Mouse (Mus musculus): Measurements from ENCODE around the gene D5Ertd579e. TPM values are rescaled to one million over a fixed set of nuclear protein-coding genes. Genes with fewer than 3 reads are reported as not detected.

D5Ertd579e gene
- polyA plus RNA-seq, 1 experiment: 27.4 TPM

DNA sequence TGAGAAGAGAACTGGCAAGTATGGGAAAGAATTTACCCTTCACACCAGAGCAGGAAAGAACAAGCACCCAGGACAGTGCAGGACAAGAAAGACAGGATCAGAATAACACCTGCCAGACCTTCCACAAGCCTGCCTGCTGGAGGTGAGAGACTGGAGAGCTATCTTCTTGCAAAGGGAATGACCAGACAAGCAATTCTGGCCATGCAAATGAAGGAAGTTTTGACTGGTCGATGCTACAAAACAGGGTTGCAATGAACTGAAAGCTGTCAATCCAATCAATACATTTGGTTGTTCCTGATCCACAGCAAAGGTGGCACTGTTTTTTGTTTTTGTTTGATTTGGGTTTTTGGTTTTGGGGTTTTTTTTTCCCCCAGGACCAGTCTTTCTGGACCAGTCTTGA is 12.2 kb downstream of the D5Ertd579e start:
- WGBS: 80% methylated on average over 1 of the region's 1 CpGs
- Histone ChIP-seq H3K27me3 (ENCODE audit: control insufficient read depth, insufficient read depth, low read length) (no peaks in the 10 kb centered on the region), H3K27ac (ENCODE audit: insufficient read depth, low read depth, low read length) (no peak overlapping the region), H3K4me1 (ENCODE audit: control insufficient read depth, insufficient read depth, insufficient read length, low read length) (peaks cover 9% of the 10 kb centered on the region; the same call in 1 of the 2 replicates), H3K36me3 (ENCODE audit: control insufficient read depth, insufficient read depth, low read length) (no peaks in the 10 kb centered on the region; the same call in 1 of the 2 replicates), H3K4me3 (ENCODE audit: low read depth, low read length) (no peak overlapping the region)
- TF ChIP-seq CTCF (IDR thresholded peaks at IDR 0.05; ENCODE audit: extremely low read depth, insufficient read length, insufficient replicate concordance, low read depth, low read length) (no peak), POLR2A (IDR thresholded peaks at IDR 0.05; ENCODE audit: low read depth, low read length) (no peak)

DNA sequence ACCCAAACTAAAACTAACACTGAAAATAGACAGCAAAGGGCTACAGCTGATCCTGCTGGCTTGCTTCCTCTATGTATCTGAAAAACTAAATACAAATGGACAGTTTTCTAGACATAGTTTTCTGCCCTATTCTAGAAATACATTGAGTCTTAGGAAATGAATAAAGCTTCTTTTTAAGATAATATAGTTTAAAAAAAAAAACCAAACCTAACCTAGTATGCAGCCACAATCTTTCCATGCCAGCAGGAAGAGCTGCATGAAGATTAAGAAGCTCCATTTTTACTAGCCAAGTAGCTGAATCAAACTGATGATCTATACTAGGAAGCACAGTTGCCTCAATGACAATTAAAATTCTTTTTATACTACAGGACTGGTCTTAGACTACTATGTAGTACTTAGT is 14.6 kb downstream of the D5Ertd579e start:
- H3K4me3 ChIP-seq (ENCODE audit: low read depth, low read length): no peak overlapping the region
- no peak for TF ChIP-seq POLR2A (IDR thresholded peaks at IDR 0.05; ENCODE audit: low read depth, low read length)
- no peak for TF ChIP-seq CTCF (IDR thresholded peaks at IDR 0.05; ENCODE audit: extremely low read depth, insufficient read length, insufficient replicate concordance, low read depth, low read length)
- peaks cover 7% of the 10 kb centered on the region; the same call in 1 of the 2 replicates for H3K4me1 ChIP-seq (ENCODE audit: control insufficient read depth, insufficient read depth, insufficient read length, low read length)
- H3K27me3 ChIP-seq (ENCODE audit: control insufficient read depth, insufficient read depth, low read length): no peaks in the 10 kb centered on the region
- no peak overlapping the region for H3K27ac ChIP-seq (ENCODE audit: insufficient read depth, low read depth, low read length)
- no peaks in the 10 kb centered on the region for H3K36me3 ChIP-seq (ENCODE audit: control insufficient read depth, insufficient read depth, low read length)

DNA sequence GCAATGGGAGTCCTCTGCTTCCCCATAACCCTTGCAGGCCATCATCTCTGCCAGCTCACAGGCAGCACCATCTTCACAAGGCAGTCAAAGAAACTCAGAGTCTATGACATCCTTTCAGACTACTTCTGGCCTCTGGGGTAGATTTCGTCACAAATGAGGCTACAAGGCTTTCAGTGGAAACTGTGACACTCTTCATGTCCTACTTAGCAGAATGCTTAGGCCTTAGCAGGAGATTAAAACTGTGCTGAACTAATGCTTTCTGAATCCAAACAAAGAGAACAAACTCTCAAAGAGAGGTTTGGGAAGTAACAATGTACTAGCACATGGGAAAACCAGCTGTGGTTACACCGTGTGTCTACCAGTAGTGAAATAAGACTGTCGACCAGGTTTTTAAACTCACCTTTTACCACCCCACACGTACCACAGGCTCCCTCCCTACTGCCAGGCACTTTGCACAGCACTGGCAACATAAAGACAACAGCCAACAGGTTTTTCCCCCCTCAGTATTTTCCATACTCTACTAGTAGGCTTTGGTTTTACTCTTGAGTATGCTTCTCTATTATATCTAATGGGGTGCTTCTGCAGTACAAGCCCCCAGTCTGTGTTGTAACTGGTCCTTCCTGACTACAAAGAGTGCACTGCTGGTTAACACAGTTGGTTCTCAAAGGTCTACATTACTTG is 15.8 kb downstream of the D5Ertd579e start:
- 74% methylated on average over 4 of the region's 4 CpGs for WGBS
- Histone ChIP-seq H3K27ac (ENCODE audit: insufficient read depth, low read depth, low read length) (no peak overlapping the region), H3K27me3 (ENCODE audit: control insufficient read depth, insufficient read depth, low read length) (no peaks in the 10 kb centered on the region), H3K36me3 (ENCODE audit: control insufficient read depth, insufficient read depth, low read length) (peaks cover 1% of the 10 kb centered on the region; the same call in 1 of the 2 replicates), H3K4me3 (ENCODE audit: low read depth, low read length) (no peak overlapping the region), H3K4me1 (ENCODE audit: control insufficient read depth, insufficient read depth, insufficient read length, low read length) (peaks cover 9% of the 10 kb centered on the region; the same call in 1 of the 2 replicates)
- TF ChIP-seq POLR2A (IDR thresholded peaks at IDR 0.05; ENCODE audit: low read depth, low read length) (no peak), CTCF (IDR thresholded peaks at IDR 0.05; ENCODE audit: extremely low read depth, insufficient read length, insufficient replicate concordance, low read depth, low read length) (no peak)

DNA sequence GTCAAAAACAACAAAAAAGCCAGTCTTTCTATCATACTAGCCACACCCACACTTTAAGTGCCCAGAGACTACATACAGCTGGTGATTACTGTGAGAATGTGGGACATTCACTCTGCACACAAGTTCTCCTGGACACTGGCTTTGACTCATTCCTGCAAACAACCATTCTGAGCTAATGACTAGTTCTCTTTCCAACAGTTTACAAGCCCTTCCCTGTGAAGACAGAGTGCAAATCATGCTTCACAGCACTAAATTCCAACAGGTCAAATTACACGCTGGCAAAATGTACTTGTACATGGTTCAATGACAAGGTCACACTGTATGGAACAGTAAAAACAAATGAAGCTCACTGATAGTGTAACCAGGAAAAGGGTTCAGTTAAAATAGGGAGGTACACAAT is 17.0 kb downstream of the D5Ertd579e start:
- no peak for TF ChIP-seq CTCF (IDR thresholded peaks at IDR 0.05; ENCODE audit: extremely low read depth, insufficient read length, insufficient replicate concordance, low read depth, low read length)
- H3K4me3 ChIP-seq (ENCODE audit: low read depth, low read length): no peak overlapping the region
- no peak overlapping the region for H3K27ac ChIP-seq (ENCODE audit: insufficient read depth, low read depth, low read length)
- H3K4me1 ChIP-seq (ENCODE audit: control insufficient read depth, insufficient read depth, insufficient read length, low read length): peaks cover 11% of the 10 kb centered on the region; the same call in 1 of the 2 replicates
- no peaks in the 10 kb centered on the region for H3K27me3 ChIP-seq (ENCODE audit: control insufficient read depth, insufficient read depth, low read length)
- 21% methylated on average over 1 of the region's 1 CpGs for WGBS
- peaks cover 1% of the 10 kb centered on the region; the same call in 1 of the 2 replicates for H3K36me3 ChIP-seq (ENCODE audit: control insufficient read depth, insufficient read depth, low read length)

DNA sequence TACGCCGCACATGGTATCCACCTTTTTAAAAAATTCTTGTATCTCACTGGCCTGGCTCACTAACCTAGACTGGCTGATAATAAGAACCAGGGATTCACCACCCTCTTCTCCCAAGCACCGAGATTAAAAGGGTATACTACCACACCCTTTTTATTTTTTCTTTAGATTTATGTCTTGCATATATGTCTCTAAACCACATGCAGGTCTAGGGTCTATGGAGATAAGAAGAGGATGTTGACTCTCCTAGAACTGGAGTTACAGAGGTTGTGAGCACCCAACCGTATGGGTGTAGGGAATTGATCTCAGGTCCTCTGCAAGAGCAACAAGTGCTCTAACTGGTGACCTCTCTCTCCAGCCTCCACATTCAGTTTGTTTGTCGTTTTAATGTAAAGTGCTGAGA is 17.9 kb downstream of the D5Ertd579e start:
- 78% methylated on average over 5 of the region's 5 CpGs for WGBS
- peaks cover 11% of the 10 kb centered on the region; the same call in 1 of the 2 replicates for H3K4me1 ChIP-seq (ENCODE audit: control insufficient read depth, insufficient read depth, insufficient read length, low read length)
- no peak overlapping the region for H3K4me3 ChIP-seq (ENCODE audit: low read depth, low read length)
- H3K36me3 ChIP-seq (ENCODE audit: control insufficient read depth, insufficient read depth, low read length): peaks cover 1% of the 10 kb centered on the region; the same call in 1 of the 2 replicates
- no peaks in the 10 kb centered on the region for H3K27me3 ChIP-seq (ENCODE audit: control insufficient read depth, insufficient read depth, low read length)
- no peak overlapping the region for H3K27ac ChIP-seq (ENCODE audit: insufficient read depth, low read depth, low read length)
- TF ChIP-seq POLR2A (IDR thresholded peaks at IDR 0.05; ENCODE audit: low read depth, low read length) (no peak), CTCF (IDR thresholded peaks at IDR 0.05; ENCODE audit: extremely low read depth, insufficient read length, insufficient replicate concordance, low read depth, low read length) (no peak)

DNA sequence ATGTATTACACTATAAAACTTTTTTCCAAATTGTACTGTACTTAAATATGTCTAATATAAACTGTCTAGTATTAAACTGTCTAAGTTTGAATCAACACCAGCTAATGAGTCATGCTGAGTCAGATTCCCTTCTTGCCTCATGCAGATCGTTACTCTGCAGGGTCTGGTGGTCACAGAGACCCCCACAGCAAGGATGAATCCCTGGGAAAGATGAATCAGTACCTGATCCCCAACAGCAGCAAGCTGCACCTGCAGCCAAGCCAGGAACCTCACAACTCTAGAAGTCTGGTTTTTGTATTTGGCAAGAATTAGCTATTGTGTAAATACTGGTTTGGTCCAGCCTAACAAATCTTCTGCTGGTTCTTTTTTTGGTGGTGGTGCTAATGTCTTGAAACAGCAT is 20.4 kb downstream of the D5Ertd579e start:
- Histone ChIP-seq H3K36me3 (ENCODE audit: control insufficient read depth, insufficient read depth, low read length) (peaks cover 12% of the 10 kb centered on the region), H3K27me3 (ENCODE audit: control insufficient read depth, insufficient read depth, low read length) (no peaks in the 10 kb centered on the region), H3K4me3 (ENCODE audit: low read depth, low read length) (no peak overlapping the region), H3K27ac (ENCODE audit: insufficient read depth, low read depth, low read length) (no peak overlapping the region), H3K4me1 (ENCODE audit: control insufficient read depth, insufficient read depth, insufficient read length, low read length) (peaks cover 8% of the 10 kb centered on the region; the same call in 1 of the 2 replicates)
- WGBS: 41% methylated on average over 1 of the region's 1 CpGs
- TF ChIP-seq CTCF (IDR thresholded peaks at IDR 0.05; ENCODE audit: extremely low read depth, insufficient read length, insufficient replicate concordance, low read depth, low read length) (no peak), POLR2A (IDR thresholded peaks at IDR 0.05; ENCODE audit: low read depth, low read length) (no peak)

DNA sequence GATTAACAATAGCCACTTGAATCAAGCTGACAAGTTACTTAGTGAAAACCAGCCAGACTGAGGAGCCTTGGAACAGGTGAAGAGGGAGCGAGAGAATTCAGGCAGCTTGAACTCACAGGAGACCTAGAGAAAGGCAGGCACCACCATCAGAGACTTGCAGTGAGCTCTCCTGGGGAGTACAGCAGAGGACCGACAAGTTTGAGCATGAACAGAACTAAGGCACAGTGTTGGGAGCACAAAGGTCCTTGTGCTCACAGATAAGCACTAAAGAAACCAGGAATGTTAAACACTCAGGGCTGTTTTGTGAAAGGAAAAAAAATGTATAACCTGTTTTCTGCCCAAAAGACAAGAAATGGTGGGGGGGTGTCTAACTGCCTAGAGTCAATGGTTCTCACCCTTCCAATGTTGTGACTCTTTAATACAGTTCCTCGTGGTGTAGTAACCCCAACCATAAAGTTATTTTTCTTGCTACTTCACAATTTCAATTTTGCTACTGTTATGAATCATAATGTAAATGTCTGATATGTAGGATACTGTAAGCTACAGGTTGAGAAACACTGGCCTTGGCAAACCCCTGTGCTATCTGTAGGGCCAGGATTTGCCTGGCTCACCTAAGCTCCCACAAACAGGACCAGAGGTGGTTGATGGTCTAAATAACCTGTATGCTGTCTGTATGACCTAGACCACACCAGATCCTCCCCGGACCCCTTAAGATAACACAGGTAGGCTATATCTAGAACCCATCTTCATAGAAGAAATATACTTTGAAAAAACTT is 21.0 kb downstream of the D5Ertd579e start:
- Histone ChIP-seq H3K4me1 (ENCODE audit: control insufficient read depth, insufficient read depth, insufficient read length, low read length) (peaks cover 6% of the 10 kb centered on the region; the same call in 1 of the 2 replicates), H3K27me3 (ENCODE audit: control insufficient read depth, insufficient read depth, low read length) (no peaks in the 10 kb centered on the region), H3K27ac (ENCODE audit: insufficient read depth, low read depth, low read length) (no peak overlapping the region), H3K4me3 (ENCODE audit: low read depth, low read length) (no peak overlapping the region), H3K36me3 (ENCODE audit: control insufficient read depth, insufficient read depth, low read length) (peaks cover 16% of the 10 kb centered on the region)
- WGBS: 66% methylated on average over 4 of the region's 4 CpGs
- TF ChIP-seq CTCF (IDR thresholded peaks at IDR 0.05; ENCODE audit: extremely low read depth, insufficient read length, insufficient replicate concordance, low read depth, low read length) (no peak), POLR2A (IDR thresholded peaks at IDR 0.05; ENCODE audit: low read depth, low read length) (no peak)
